Mouse (Mus musculus): ENCODE measurements around the gene Dbx2.

- TF ChIP-seq MAX (IDR thresholded peaks at IDR 0.05; ENCODE audit: low read length) (no peak), SIN3A (IDR thresholded peaks at IDR 0.05; ENCODE audit: low read length) (no peak), CTCF (IDR thresholded peaks at IDR 0.05 in 2 of 3, conservative IDR thresholded peaks at IDR 0.05 in 1 of 3; ENCODE audit: control insufficient read depth in 1 of 3, insufficient read depth in 1 of 3, low read depth in 2 of 3, low read length in 3 of 3, poor library complexity in 1 of 3, severe bottlenecking in 1 of 3) (no peak), TCF12 (IDR thresholded peaks at IDR 0.05; ENCODE audit: low read depth, low read length) (no peak), ZNF384 (IDR thresholded peaks at IDR 0.05; ENCODE audit: low read depth, low read length) (no peak), POLR2A (IDR thresholded peaks at IDR 0.05; ENCODE audit: control insufficient read depth in 1 of 2, insufficient read depth in 1 of 2, low read depth in 1 of 2, low read length in 2 of 2, poor library complexity in 1 of 2) (no peak), EP300 (IDR thresholded peaks at IDR 0.05; ENCODE audit: low read depth in 1 of 2, low read length in 2 of 2) (no peak)
These were observed 70.9 kb downstream of the Dbx2 start for GRCm38 (mm10) chr15:95584891-95585290.

Measured in MEL (cell line).